Mouse (Mus musculus) testis, adult 2 months (tissue): ENCODE results near the gene Atoh1. TPM values are rescaled to one million over a fixed set of nuclear protein-coding genes. Genes with fewer than 3 reads are reported as not detected.

Experiments used
- H3K27ac ChIP-seq: fragments of 200-500 bp; 2 replicates; pipeline ENCODE4 v1.5.1; 2012; ENCODE audit warnings: low read depth, low read length; ENCODE audit not compliant: control insufficient read depth, insufficient read depth
- H3K27me3 ChIP-seq: fragments of 200-500 bp; 2 replicates; pipeline ENCODE4 v1.6.1; 2012; ENCODE audit warnings: mild to moderate bottlenecking, low read length, moderate library complexity; ENCODE audit not compliant: control insufficient read depth, insufficient read depth
- H3K36me3 ChIP-seq: fragments of 200-500 bp; 2 replicates; pipeline ENCODE4 v1.6.1; 2012; ENCODE audit warnings: mild to moderate bottlenecking, low read length; ENCODE audit not compliant: control insufficient read depth, insufficient read depth
- H3K4me1 ChIP-seq: fragments of 200-500 bp; 2 replicates; pipeline ENCODE4 v1.6.1; 2012; ENCODE audit warnings: low read length; ENCODE audit not compliant: control insufficient read depth, insufficient read depth
- H3K4me3 ChIP-seq: fragments of 200-500 bp; 2 replicates; pipeline ENCODE4 v1.5.1; 2012; ENCODE audit warnings: low read depth, mild to moderate bottlenecking, low read length, moderate library complexity, mixed read lengths; ENCODE audit not compliant: control insufficient read depth
- CTCF ChIP-seq: fragments of 200-500 bp; IDR thresholded peaks from 2 replicates; pipeline ENCODE4 v1.5.1; 2012; ENCODE audit warnings: low read depth, mild to moderate bottlenecking, inconsistent platforms, low read length, moderate library complexity; ENCODE audit not compliant: control insufficient read depth, insufficient read depth, insufficient replicate concordance
- POLR2A ChIP-seq: fragments of 200-500 bp; IDR thresholded peaks from 2 replicates; pipeline ENCODE4 v1.6.1; 2012; ENCODE audit warnings: low read depth, mild to moderate bottlenecking, inconsistent platforms, low read length, moderate library complexity; ENCODE audit not compliant: control insufficient read depth
- polyA plus RNA-seq: library from polyadenylated mRNA; depleted of rRNA; stranded (reverse); fragments of >200 nt; gene quantifications from 2 replicates; pipeline ENCODE4 v1.2.3, GENCODE M21; 2012

The Atoh1 gene
- polyA plus RNA-seq, 1 experiment: not detected

DNA sequence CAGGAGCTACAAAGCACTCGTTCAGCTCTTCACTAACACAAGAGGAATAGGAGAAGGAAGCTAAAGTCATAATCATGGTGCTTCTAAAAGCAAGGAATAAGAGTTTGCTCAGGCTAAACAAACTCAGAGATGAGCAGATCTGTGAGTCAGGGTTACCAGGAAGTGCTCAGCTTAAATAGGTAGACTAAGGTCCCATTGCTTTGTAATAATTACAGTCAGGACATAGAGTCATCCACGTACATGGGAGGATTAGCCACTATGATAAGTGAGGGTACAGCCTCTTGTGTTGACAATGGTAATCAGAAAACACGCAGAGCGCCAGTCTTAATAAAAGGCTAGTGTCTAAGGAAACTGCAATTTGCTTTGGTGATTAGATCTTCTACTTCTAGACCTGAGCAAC, 7.4 kb downstream of the Atoh1 start:
- Histone ChIP-seq H3K36me3 (no peaks in the 10 kb centered on the region), H3K4me3 (no peak overlapping the region), H3K27ac (no peak overlapping the region), H3K27me3 (no peaks in the 10 kb centered on the region), H3K4me1 (no peaks in the 10 kb centered on the region; the same call in 1 of the 2 replicates)
- TF ChIP-seq POLR2A: no peak

DNA sequence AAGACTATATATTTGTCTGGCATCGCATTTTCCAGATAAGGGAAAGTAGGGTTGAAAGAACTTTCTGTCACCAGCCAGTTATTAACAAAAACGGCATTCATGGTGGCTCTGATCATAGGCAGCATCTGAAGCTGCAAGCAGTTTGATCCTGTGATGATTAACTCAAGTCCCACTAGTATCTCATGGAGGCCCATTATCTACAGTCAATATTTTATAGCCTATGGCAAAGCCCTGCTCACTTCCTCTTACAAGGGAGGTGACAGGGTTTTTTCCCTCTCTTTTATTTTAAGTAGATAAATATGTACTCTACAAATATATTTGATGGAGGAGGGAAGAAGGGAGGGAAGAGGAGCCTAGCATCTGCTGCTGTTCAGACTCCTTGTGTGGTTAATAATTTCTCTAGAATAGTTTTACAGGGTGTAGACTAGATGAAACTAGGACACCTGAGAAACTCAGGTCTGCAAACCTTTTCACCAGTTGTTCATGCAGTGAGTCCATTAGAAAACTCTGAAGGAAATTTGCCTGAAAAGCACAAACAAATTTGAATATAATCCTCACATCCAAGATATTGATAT, 14.1 kb downstream of the Atoh1 start:
- TF ChIP-seq POLR2A (no peak), CTCF (no peak)
- Histone ChIP-seq H3K27me3 (no peaks in the 10 kb centered on the region), H3K36me3 (no peaks in the 10 kb centered on the region), H3K4me1 (no peaks in the 10 kb centered on the region), H3K4me3 (no peak overlapping the region), H3K27ac (no peak overlapping the region)

GRCm38 (mm10) chr6:64754515-64754914, 25.6 kb downstream of the Atoh1 start:
- TF ChIP-seq CTCF (no peak), POLR2A (no peak)
- Histone ChIP-seq H3K4me3 (no peak overlapping the region), H3K27ac (no peak overlapping the region), H3K36me3 (no peaks in the 10 kb centered on the region), H3K4me1 (no peaks in the 10 kb centered on the region), H3K27me3 (no peaks in the 10 kb centered on the region)

- no peaks in the 10 kb centered on the region for H3K36me3 ChIP-seq
- TF ChIP-seq CTCF (no peak), POLR2A (no peak)
- H3K27me3 ChIP-seq: no peaks in the 10 kb centered on the region
- H3K4me1 ChIP-seq: no peaks in the 10 kb centered on the region
- no peak overlapping the region for H3K27ac ChIP-seq
- no peak overlapping the region; the same call in 1 of the 2 replicates for H3K4me3 ChIP-seq
Measured at GRCm38 (mm10) chr6:64763901-64764300, 35.0 kb downstream of the Atoh1 start.

GRCm38 (mm10) chr6:64773430-64773829, 44.5 kb downstream of the Atoh1 start:
- H3K27ac ChIP-seq: no peak overlapping the region
- no peaks in the 10 kb centered on the region for H3K4me1 ChIP-seq
- H3K36me3 ChIP-seq: no peaks in the 10 kb centered on the region
- no peak overlapping the region for H3K4me3 ChIP-seq
- TF ChIP-seq CTCF: no peak
- TF ChIP-seq POLR2A: no peak
- H3K27me3 ChIP-seq: no peaks in the 10 kb centered on the region
